Mouse (Mus musculus) megakaryocyte, embryonic 14.5 days (primary cell): ENCODE data around the gene Sacm1l. TPM values are rescaled to one million over a fixed set of nuclear protein-coding genes. Genes with fewer than 3 reads are reported as not detected.

Experiments used
- H3K27me3 ChIP-seq: replicated peaks from 2 replicates; pipeline ENCODE3; 2012; ENCODE audit warnings: inconsistent platforms
- H3K36me3 ChIP-seq: replicated peaks from 2 replicates; pipeline ENCODE3; 2012; ENCODE audit warnings: low read length, inconsistent platforms, mixed read lengths
- H3K4me1 ChIP-seq: 2 replicates; pipeline ENCODE4 v1.6.1; 2012; ENCODE audit warnings: inconsistent platforms
- H3K4me3 ChIP-seq: replicated peaks from 2 replicates; pipeline ENCODE3; 2012; ENCODE audit warnings: moderate library complexity, mild to moderate bottlenecking, inconsistent platforms
- H3K9me3 ChIP-seq: 2 replicates; pipeline ENCODE4 v1.6.1; 2012; ENCODE audit warnings: inconsistent platforms
- FLI1 ChIP-seq: IDR thresholded peaks from 2 replicates; pipeline ENCODE4 v1.6.1; 2012; ENCODE audit warnings: low read length, inconsistent platforms, mixed read lengths
- GATA1 ChIP-seq: IDR thresholded peaks from 3 replicates; pipeline ENCODE4 v1.6.1; 2012; ENCODE audit warnings: mixed read lengths, low read length, inconsistent platforms, borderline replicate concordance
- polyA plus RNA-seq: library from polyadenylated mRNA; stranded (reverse); fragments of >175 nt; gene quantifications from 2 replicates; pipeline ENCODE4 v1.2.3, GENCODE M21; 2012; ENCODE audit warnings: low replicate concordance; ENCODE audit not compliant: insufficient read depth

Sacm1l gene
- polyA plus RNA-seq, 1 experiment, result 1.2 TPM

DNA sequence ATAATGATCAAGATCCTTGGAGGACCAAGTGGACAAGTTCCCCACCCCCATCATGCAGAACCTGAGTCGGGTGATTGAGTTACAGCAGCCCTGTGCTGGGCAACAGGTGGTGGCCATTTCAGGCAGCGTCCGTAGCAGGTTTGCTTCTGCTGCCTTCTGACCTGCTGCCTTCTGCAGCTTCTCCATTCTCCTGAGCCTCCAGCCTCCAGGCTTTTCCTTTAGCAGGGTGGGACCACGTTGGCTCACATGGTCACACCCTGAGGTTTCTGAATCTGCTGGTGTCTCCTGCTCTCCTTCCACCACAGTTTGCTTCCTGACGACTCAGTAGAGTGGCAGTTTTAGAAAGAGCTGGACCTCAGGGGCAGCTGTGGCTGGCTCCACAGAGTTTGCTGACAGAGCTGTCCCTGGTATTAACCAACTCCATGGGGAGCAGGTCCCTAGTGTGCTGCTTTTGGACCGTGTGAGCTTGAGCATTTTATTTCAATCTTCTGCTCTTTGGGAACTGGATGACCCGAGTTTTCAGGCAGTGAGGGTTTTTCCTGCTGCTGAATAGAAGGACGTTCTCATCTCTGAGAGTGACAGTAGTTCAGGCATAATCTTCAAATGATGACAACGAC lies 39.7 kb upstream of the Sacm1l start:
- Histone ChIP-seq H3K27me3 (no peaks in the 10 kb centered on the region), H3K4me1 (peaks cover 85% of the 10 kb centered on the region), H3K36me3 (peaks cover 54% of the 10 kb centered on the region), H3K4me3 (peak overlapping the region; percentile 57), H3K9me3 (no peaks in the 10 kb centered on the region)
- TF ChIP-seq GATA1, result no peak
- no peak for TF ChIP-seq FLI1

DNA sequence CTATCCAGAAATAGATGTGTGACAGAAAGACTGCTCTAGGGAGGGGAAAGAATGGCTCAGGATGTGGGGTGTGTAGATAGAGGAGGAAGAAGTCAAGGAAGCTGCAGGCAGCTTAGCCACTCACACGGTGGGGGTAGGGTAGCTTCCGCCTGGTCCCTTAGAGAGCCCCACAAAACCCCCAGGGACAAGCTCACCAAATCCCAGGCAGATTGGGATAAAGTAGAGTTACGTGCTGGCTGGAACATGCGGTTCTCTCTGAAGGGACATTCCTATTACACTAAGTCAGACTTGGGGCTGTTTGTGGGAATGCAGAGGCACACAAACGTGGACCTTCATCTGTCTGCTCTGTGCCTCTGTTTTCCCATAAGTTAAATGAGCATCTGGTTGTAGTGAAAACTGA lies 38.6 kb upstream of the Sacm1l start:
- H3K9me3 ChIP-seq, result no peaks in the 10 kb centered on the region
- peaks cover 45% of the 10 kb centered on the region for H3K36me3 ChIP-seq
- no peak overlapping the region for H3K4me3 ChIP-seq
- peaks cover 80% of the 10 kb centered on the region for H3K4me1 ChIP-seq
- no peaks in the 10 kb centered on the region for H3K27me3 ChIP-seq
- TF ChIP-seq GATA1 (no peak), FLI1 (no peak)

DNA sequence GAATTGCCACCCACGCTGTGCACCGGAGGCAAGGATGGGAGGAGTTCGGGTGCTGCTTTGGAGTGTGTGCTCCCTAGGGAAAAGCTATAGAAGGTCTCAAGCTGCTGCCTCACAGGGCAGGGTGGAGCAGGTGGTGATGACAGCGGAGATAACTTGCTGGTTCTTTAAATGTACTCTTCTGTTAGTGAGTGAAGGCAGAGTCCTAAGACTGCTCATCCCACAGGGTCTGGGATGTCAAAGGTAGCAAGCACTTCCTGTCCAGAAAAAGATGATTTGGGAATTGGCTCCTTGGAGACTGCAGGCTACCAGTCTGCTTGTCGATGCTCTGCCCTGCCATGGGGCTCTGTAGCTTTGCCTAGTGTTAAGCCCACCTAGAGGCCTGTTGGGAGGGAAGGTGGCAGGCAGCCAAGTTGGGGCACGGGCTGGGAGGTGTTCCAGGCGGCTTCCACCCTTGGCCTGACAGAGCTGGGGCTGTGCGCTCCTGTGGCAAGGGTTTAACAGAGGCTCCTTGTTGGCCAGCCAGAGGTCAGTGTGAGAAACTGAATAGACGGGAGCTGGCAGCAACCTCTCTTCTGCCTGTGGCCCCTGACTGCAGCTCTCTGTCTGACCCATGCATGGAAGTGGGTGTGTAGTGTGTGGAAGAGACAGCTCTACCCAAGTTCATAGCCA lies 37.5 kb upstream of the Sacm1l start:
- Histone ChIP-seq H3K4me3 (no peak overlapping the region), H3K36me3 (peaks cover 34% of the 10 kb centered on the region), H3K4me1 (peaks cover 73% of the 10 kb centered on the region), H3K27me3 (no peaks in the 10 kb centered on the region), H3K9me3 (no peaks in the 10 kb centered on the region)
- TF ChIP-seq GATA1 (no peak), FLI1 (no peak)

GRCm38 (mm10) chr9:123496665-123497064 lies 32.9 kb upstream of the Sacm1l start:
- Histone ChIP-seq H3K4me1 (peaks cover 51% of the 10 kb centered on the region), H3K36me3 (peaks cover 46% of the 10 kb centered on the region), H3K27me3 (peaks cover 5% of the 10 kb centered on the region), H3K9me3 (no peaks in the 10 kb centered on the region), H3K4me3 (no peak overlapping the region)
- TF ChIP-seq GATA1 (no peak), FLI1 (no peak)

GRCm38 (mm10) chr9:123497906-123498305 lies 31.7 kb upstream of the Sacm1l start:
- Histone ChIP-seq H3K4me3 (peak overlapping the region; percentile 14), H3K27me3 (peaks cover 5% of the 10 kb centered on the region), H3K36me3 (peaks cover 47% of the 10 kb centered on the region), H3K9me3 (no peaks in the 10 kb centered on the region), H3K4me1 (peaks cover 41% of the 10 kb centered on the region)
- TF ChIP-seq FLI1 (no peak), GATA1 (no peak)

DNA sequence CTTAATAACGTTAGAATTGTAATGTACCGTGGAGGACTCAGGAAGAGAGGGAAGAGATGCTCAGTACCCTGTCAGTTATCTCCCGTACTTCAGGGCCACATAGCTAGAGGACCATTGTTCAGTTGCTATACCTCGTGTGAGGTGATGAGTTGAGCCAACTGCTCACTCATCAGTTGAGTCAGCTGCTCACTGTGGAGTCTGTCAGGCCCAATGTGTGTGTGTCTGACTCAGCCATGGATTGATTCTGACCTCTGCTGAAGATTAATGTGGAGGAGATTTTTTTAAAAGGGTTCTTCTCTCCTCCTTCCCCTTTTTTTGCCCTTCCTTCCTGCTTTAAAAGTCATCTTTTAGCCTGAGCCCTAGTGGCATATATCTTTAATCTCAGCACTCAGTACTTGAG lies 29.1 kb upstream of the Sacm1l start:
- Histone ChIP-seq H3K4me1 (peaks cover 34% of the 10 kb centered on the region), H3K27me3 (peaks cover 5% of the 10 kb centered on the region), H3K4me3 (no peak overlapping the region), H3K36me3 (peaks cover 68% of the 10 kb centered on the region), H3K9me3 (no peaks in the 10 kb centered on the region)
- no peak for TF ChIP-seq GATA1
- TF ChIP-seq FLI1, result no peak

GRCm38 (mm10) chr9:123503171-123503834 lies 26.3 kb upstream of the Sacm1l start:
- no peak for TF ChIP-seq GATA1
- TF ChIP-seq FLI1, result no peak
- peaks cover 73% of the 10 kb centered on the region for H3K36me3 ChIP-seq
- H3K4me3 ChIP-seq, result no peak overlapping the region
- peaks cover 37% of the 10 kb centered on the region for H3K4me1 ChIP-seq
- H3K9me3 ChIP-seq, result no peaks in the 10 kb centered on the region
- H3K27me3 ChIP-seq, result peaks cover 2% of the 10 kb centered on the region

- H3K4me1 ChIP-seq, result peaks cover 40% of the 10 kb centered on the region
- H3K4me3 ChIP-seq, result no peak overlapping the region
- TF ChIP-seq GATA1, result no peak
- TF ChIP-seq FLI1, result no peak
- H3K9me3 ChIP-seq, result no peaks in the 10 kb centered on the region
- no peaks in the 10 kb centered on the region for H3K27me3 ChIP-seq
- peaks cover 67% of the 10 kb centered on the region for H3K36me3 ChIP-seq
These were observed 25.2 kb upstream of the Sacm1l start for GRCm38 (mm10) chr9:123504325-123504724.

- no peaks in the 10 kb centered on the region for H3K27me3 ChIP-seq
- H3K9me3 ChIP-seq, result no peaks in the 10 kb centered on the region
- TF ChIP-seq GATA1, result no peak
- no peak for TF ChIP-seq FLI1
- H3K4me3 ChIP-seq, result no peak overlapping the region
- peaks cover 63% of the 10 kb centered on the region for H3K36me3 ChIP-seq
- peaks cover 45% of the 10 kb centered on the region for H3K4me1 ChIP-seq
These were observed 24.0 kb upstream of the Sacm1l start for GRCm38 (mm10) chr9:123505598-123505997.
